Mouse (Mus musculus) hindlimb bud, embryonic 11.5 days (tissue): ENCODE results near the gene Shroom1.

Source experiments
- DNase-seq: peaks from one replicate; pipeline ENCODE4 v3.0.0-alpha.2; 2012; ENCODE audit warnings: low read depth, low spot score; ENCODE audit errors: extremely low spot score

The Shroom1 gene

DNA sequence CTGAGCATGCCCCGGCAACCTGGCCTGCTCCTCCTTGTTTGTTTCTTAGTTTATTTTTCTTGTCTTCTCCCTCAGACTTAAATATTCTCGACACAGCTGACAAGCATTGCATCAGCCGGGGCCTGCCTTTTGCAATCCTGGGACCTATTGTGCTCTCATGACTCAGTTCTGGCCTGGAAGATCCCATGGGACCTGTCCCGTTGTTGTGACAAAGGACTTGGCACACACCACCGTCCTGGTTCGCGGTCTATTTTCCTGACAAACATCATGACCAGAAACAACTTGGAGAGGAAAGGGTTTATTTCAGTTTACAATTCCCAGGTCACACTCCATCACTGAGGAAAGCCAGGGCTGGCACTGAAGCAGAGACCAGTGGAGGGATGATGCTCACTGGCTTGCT lies 51.1 kb downstream of the Shroom1 start:
- DNase-seq, result no peak

DNA sequence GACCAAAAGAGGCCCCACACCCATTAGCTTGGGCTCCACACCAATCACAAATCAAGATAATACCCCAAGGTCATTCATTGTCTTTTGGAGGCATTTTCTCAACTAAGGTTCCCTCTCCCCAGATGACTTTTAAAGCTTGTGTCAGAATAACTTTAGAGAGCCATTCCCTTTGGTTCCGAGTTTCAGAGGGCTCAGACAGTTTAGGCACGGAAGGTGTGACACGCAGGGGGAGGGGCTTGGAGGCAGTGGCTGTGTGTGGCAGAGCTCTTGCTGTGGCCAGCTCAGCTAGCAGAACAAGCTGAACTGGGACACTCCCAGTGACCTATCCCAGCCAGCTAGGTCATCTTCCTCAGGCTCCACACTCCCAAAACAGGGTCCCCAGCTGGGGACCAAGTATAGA lies 51.6 kb downstream of the Shroom1 start:
- no peak for DNase-seq

DNA sequence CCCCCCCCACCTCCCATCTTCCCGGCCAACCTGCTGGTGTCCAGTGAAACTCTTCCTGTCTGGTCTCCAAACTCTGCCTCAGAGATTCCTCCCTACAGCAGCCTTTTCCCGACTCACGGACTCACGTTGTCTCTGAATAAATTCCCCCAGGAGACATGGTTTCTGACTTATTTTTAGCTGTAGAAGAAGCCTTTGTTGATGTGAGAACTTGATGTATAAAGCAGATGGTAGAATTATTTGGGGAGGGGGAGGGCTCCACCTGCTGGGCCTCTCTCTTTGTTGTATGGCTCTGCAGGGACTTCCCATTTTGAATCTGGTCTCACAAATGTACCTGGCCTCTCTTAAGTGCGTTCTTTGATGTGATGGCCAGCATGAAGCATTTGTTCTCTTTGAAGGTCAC lies 53.3 kb downstream of the Shroom1 start:
- DNase-seq, result no peak

DNA sequence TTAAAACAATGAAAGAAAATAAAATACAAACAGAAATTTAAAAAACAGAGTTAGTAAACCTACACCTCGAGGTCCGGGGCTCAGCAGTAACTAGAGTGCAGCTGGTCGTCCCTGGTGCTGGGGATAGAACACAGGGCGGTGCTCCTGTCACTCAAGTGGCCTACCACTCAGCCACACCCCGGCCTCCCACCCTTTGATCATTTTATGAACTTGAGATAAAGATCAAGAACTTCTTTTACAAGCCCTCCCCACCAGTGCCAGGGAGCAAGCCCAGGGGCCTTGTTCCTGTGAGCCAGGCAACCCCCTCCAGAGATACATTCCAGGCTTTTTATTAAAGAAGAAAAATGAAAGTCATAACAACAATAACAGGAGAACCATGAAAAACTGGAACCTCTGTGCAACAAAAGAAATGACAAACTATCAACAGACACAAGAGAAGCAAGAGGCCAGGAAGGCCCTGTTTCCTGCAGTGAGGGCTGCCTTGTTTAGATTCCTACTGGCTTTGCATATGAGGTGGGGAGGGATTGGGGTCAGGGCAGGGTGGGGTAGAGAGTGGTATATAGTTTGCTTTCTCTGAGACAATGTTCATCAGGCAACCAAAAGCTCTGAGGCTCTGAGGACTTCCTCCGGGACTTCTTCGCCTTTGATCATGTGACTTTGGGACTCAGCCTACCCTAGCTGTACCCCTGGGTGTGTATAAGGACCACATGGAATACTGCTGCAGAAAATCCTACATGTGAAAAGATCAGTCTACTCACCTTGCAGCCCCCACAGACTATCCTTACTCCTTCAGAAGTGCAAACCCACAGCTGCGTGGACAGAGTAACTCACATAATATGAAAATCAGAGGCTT lies 60.0 kb downstream of the Shroom1 start:
- no peak for DNase-seq
